Mouse (Mus musculus): ENCODE results near the gene Pdlim4.

- TF ChIP-seq CTCF (conservative IDR thresholded peaks at IDR 0.05 in 1 of 2, IDR thresholded peaks at IDR 0.05 in 1 of 2; ENCODE audit: low read depth in 2 of 2, low read length in 2 of 2) (no peak), POLR2A (IDR thresholded peaks at IDR 0.05; ENCODE audit: low read depth, low read length) (no peak), UBTF (IDR thresholded peaks at IDR 0.05; ENCODE audit: low read depth, low read length) (no peak), MEF2A (IDR thresholded peaks at IDR 0.05; ENCODE audit: borderline replicate concordance, low read depth, low read length) (no peak), EP300 (IDR thresholded peaks at IDR 0.05; ENCODE audit: low read length) (no peak), TCF12 (IDR thresholded peaks at IDR 0.05; ENCODE audit: low read depth, low read length) (no peak), NELFE (IDR thresholded peaks at IDR 0.05; ENCODE audit: low read depth, low read length) (no peak)
Observed at GRCm38 (mm10) chr11:54007717-54008116, 61.1 kb downstream of the Pdlim4 start.

All from CH12.LX (cell line).